Mouse (Mus musculus): ENCODE data around the gene Ly6g6c. TPM values are rescaled to one million over a fixed set of nuclear protein-coding genes. Genes with fewer than 3 reads are reported as not detected.

Ly6g6c gene
- polyA plus RNA-seq, 1 experiment: 9.3 TPM

GRCm38 (mm10) chr17:35088825-35089644 lies 23.8 kb downstream of the Ly6g6c start, which contains the start of gene Abhd16a:
TSS of gene Abhd16a (plus strand) at chr17:35089263.
- no peaks in the 10 kb centered on the region for H3K27me3 ChIP-seq (ENCODE audit: control insufficient read depth, insufficient read depth, low read length)
- H3K4me1 ChIP-seq (ENCODE audit: control insufficient read depth, insufficient read depth, insufficient read length, low read length): 0 out of 2 replicates have a peak, but pooled peaks cover 3% of the 10 kb centered on the region
- TF ChIP-seq POLR2A (IDR thresholded peaks at IDR 0.05; ENCODE audit: low read depth, low read length): peak; percentile 86
- no peak for TF ChIP-seq CTCF (IDR thresholded peaks at IDR 0.05; ENCODE audit: extremely low read depth, insufficient read length, insufficient replicate concordance, low read depth, low read length)
- peak within 1 kb of the TSS; percentile 73 for H3K4me3 ChIP-seq (ENCODE audit: low read depth, low read length)
- peak within 1 kb of the TSS; percentile 93 for H3K27ac ChIP-seq (ENCODE audit: insufficient read depth, low read depth, low read length)
- WGBS: 2% methylated on average over 64 of the region's 67 CpGs
- H3K36me3 ChIP-seq (ENCODE audit: control insufficient read depth, insufficient read depth, low read length): peaks cover 25% of the 10 kb centered on the region

DNA sequence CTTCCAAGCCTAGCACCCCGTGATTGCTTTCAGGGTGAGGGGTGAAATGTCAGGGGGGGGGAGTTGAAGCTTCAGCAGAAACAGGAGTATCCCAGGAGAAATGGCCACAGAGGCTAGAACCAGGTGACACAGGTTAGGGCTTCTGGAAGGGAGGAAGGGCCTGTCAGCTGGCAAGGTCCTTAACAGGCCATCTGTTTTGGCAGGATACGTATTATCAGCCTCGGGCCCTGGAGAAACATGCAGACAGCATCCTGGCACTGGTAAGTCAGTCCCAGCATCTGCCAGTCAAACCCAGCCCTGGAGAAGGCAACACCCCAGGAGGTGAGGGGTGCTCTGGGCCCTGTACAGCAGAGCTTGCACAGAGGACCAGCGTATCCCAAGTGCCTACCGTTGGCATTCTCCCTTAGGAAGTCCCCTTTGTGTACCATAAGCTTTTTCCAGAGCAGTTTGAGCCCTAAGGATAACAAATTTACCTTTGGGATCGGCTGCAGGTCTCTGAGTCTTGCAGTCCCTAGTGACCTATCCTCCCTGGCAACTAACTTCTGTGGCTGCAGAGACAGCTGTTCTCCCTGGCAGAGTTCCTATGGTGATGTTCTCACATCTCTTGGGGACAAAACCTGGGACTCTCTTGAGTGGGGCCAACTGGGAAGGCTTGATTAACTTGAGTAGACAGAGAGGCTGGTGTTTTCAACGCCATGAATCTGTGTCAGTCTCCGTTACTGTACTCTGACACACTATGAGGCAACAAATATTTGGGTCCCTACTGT lies 25.2 kb downstream of the Ly6g6c start:
- H3K27ac ChIP-seq (ENCODE audit: insufficient read depth, low read depth, low read length): peak overlapping the region; percentile 93; the same call in 1 of the 2 replicates
- no peaks in the 10 kb centered on the region for H3K27me3 ChIP-seq (ENCODE audit: control insufficient read depth, insufficient read depth, low read length)
- no peak for TF ChIP-seq CTCF (IDR thresholded peaks at IDR 0.05; ENCODE audit: extremely low read depth, insufficient read length, insufficient replicate concordance, low read depth, low read length)
- TF ChIP-seq POLR2A (IDR thresholded peaks at IDR 0.05; ENCODE audit: low read depth, low read length): no peak
- no peaks in the 10 kb centered on the region for H3K4me1 ChIP-seq (ENCODE audit: control insufficient read depth, insufficient read depth, insufficient read length, low read length)
- peak overlapping the region; percentile 30 for H3K4me3 ChIP-seq (ENCODE audit: low read depth, low read length)
- WGBS: 56% methylated on average over 8 of the region's 8 CpGs
- peaks cover 35% of the 10 kb centered on the region for H3K36me3 ChIP-seq (ENCODE audit: control insufficient read depth, insufficient read depth, low read length)

GRCm38 (mm10) chr17:35092403-35093198 lies 27.4 kb downstream of the Ly6g6c start:
- Histone ChIP-seq H3K27ac (ENCODE audit: insufficient read depth, low read depth, low read length) (no peak overlapping the region), H3K36me3 (ENCODE audit: control insufficient read depth, insufficient read depth, low read length) (peaks cover 50% of the 10 kb centered on the region), H3K27me3 (ENCODE audit: control insufficient read depth, insufficient read depth, low read length) (no peaks in the 10 kb centered on the region), H3K4me1 (ENCODE audit: control insufficient read depth, insufficient read depth, insufficient read length, low read length) (no peaks in the 10 kb centered on the region), H3K4me3 (ENCODE audit: low read depth, low read length) (no peak overlapping the region)
- 92% methylated on average over 14 of the region's 14 CpGs for WGBS
- TF ChIP-seq CTCF (IDR thresholded peaks at IDR 0.05; ENCODE audit: extremely low read depth, insufficient read length, insufficient replicate concordance, low read depth, low read length): no peak
- TF ChIP-seq POLR2A (IDR thresholded peaks at IDR 0.05; ENCODE audit: low read depth, low read length): no peak

GRCm38 (mm10) chr17:35094475-35095365 lies 29.5 kb downstream of the Ly6g6c start:
- H3K27ac ChIP-seq (ENCODE audit: insufficient read depth, low read depth, low read length): no peak overlapping the region
- H3K4me1 ChIP-seq (ENCODE audit: control insufficient read depth, insufficient read depth, insufficient read length, low read length): peaks cover 3% of the 10 kb centered on the region
- WGBS: 83% methylated on average over 15 of the region's 15 CpGs
- TF ChIP-seq CTCF (IDR thresholded peaks at IDR 0.05; ENCODE audit: extremely low read depth, insufficient read length, insufficient replicate concordance, low read depth, low read length) (no peak), POLR2A (IDR thresholded peaks at IDR 0.05; ENCODE audit: low read depth, low read length) (no peak)
- peaks cover 63% of the 10 kb centered on the region for H3K36me3 ChIP-seq (ENCODE audit: control insufficient read depth, insufficient read depth, low read length)
- H3K27me3 ChIP-seq (ENCODE audit: control insufficient read depth, insufficient read depth, low read length): no peaks in the 10 kb centered on the region
- H3K4me3 ChIP-seq (ENCODE audit: low read depth, low read length): no peak overlapping the region

DNA sequence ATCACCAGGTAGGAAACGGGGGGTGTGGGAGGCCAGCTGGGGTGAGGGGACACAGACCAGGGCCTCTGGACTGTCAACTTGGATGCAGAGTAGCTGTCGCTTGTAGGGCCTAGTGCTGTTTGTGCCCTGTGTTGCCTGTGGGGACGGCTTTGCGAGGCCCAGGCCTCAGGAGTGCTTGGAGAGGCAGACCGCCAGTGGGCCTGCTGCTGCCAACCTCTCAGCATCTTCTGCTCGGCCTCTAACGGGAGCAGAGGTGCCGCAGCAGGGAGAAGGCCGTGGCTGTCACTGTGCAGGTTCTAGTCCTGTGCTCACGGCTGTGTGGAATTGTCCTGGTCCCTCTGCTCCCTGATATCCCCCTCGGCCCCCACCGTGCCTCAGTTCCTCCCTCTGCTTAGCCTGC lies 31.4 kb downstream of the Ly6g6c start:
- Histone ChIP-seq H3K4me1 (ENCODE audit: control insufficient read depth, insufficient read depth, insufficient read length, low read length) (peaks cover 14% of the 10 kb centered on the region), H3K27ac (ENCODE audit: insufficient read depth, low read depth, low read length) (no peak overlapping the region), H3K27me3 (ENCODE audit: control insufficient read depth, insufficient read depth, low read length) (no peaks in the 10 kb centered on the region), H3K4me3 (ENCODE audit: low read depth, low read length) (no peak overlapping the region), H3K36me3 (ENCODE audit: control insufficient read depth, insufficient read depth, low read length) (peaks cover 70% of the 10 kb centered on the region)
- WGBS: 92% methylated on average over 12 of the region's 12 CpGs
- TF ChIP-seq POLR2A (IDR thresholded peaks at IDR 0.05; ENCODE audit: low read depth, low read length) (no peak), CTCF (IDR thresholded peaks at IDR 0.05; ENCODE audit: extremely low read depth, insufficient read length, insufficient replicate concordance, low read depth, low read length) (no peak)

DNA sequence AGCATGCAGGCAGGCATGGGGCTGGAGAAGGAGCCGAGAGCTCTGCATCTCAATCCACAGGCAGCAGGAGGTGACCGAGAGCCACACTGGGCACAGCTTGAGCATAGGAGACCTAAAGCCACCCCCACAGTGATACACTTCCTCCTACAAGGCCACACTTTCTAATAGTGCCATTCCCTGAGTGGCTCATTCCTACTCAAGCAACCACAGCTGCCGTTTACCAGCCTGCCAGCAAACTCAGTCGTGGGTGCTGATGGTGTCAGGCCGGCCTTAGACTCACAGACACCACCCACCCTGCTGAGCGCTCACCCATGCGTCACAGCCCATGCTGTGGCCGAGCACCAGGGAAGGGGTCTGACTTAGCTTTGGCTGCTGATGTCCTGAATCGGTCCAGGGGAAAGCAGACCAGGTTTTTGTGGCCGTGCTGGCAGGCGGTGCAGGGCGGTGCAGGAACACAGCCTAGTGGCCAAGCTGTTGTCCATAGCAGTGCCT lies 32.0 kb downstream of the Ly6g6c start:
- Histone ChIP-seq H3K27ac (ENCODE audit: insufficient read depth, low read depth, low read length) (no peak overlapping the region), H3K36me3 (ENCODE audit: control insufficient read depth, insufficient read depth, low read length) (peaks cover 73% of the 10 kb centered on the region), H3K27me3 (ENCODE audit: control insufficient read depth, insufficient read depth, low read length) (no peaks in the 10 kb centered on the region), H3K4me3 (ENCODE audit: low read depth, low read length) (no peak overlapping the region), H3K4me1 (ENCODE audit: control insufficient read depth, insufficient read depth, insufficient read length, low read length) (peaks cover 14% of the 10 kb centered on the region)
- TF ChIP-seq POLR2A (IDR thresholded peaks at IDR 0.05; ENCODE audit: low read depth, low read length) (no peak), CTCF (IDR thresholded peaks at IDR 0.05; ENCODE audit: extremely low read depth, insufficient read length, insufficient replicate concordance, low read depth, low read length) (no peak)
- 92% methylated on average over 12 of the region's 12 CpGs for whole genome bisulfite sequencing
